Mouse (Mus musculus) hindbrain, postnatal 0 days (tissue): ENCODE results near the gene Nckap1. TPM values are rescaled to one million over a fixed set of nuclear protein-coding genes. Genes with fewer than 3 reads are reported as not detected.

Source experiments
- ATAC-seq: fragments of 200-750 bp; cut with Nextera tagmentation; 2 replicates; pipeline ENCODE4 v1.8.0; 2017; ENCODE audit warnings: mild to moderate bottlenecking, moderate TSS enrichment, moderate library complexity
- DNase-seq: peaks from one replicate; pipeline ENCODE4 v3.0.0-alpha.2; 2015; ENCODE audit warnings: low spot score
- H3K27ac ChIP-seq: fragments of 300-500 bp; sonication (generic); 2 replicates; pipeline ENCODE4 v1.5.1; 2014; ENCODE audit warnings: mild to moderate bottlenecking
- H3K27me3 ChIP-seq: fragments of 300-500 bp; sonication (generic); 2 replicates; pipeline ENCODE4 v1.6.1; 2014; ENCODE audit warnings: low read length, mixed read lengths; ENCODE audit not compliant: insufficient read depth
- H3K36me3 ChIP-seq: fragments of 300-500 bp; sonication (generic); 2 replicates; pipeline ENCODE4 v1.6.1; 2014; ENCODE audit warnings: low read length, mixed read lengths; ENCODE audit not compliant: insufficient read depth
- H3K4me1 ChIP-seq: fragments of 300-500 bp; sonication (generic); 2 replicates; pipeline ENCODE4 v1.6.1; 2014; ENCODE audit warnings: antibody characterized with exemption, low read length, mixed read lengths; ENCODE audit not compliant: insufficient read depth
- H3K4me2 ChIP-seq: fragments of 300-500 bp; sonication (generic); 2 replicates; pipeline ENCODE4 v1.6.1; 2014; ENCODE audit warnings: low read depth, mild to moderate bottlenecking, low read length, moderate library complexity, mixed read lengths
- H3K4me3 ChIP-seq: fragments of 300-500 bp; sonication (generic); 2 replicates; pipeline ENCODE4 v1.5.1; 2014; ENCODE audit warnings: low read length
- H3K9ac ChIP-seq: fragments of 300-500 bp; sonication (generic); replicated peaks from 2 replicates; pipeline ENCODE4 v1.6.1; 2014; ENCODE audit warnings: mild to moderate bottlenecking, low read length, moderate library complexity, mixed read lengths
- H3K9me3 ChIP-seq: fragments of 300-500 bp; sonication (generic); 2 replicates; pipeline ENCODE4 v1.6.1; 2016; ENCODE audit warnings: low read length, mixed read lengths
- CTCF ChIP-seq: IDR thresholded peaks from 2 replicates; pipeline ENCODE4 v1.5.1; 2016; ENCODE audit warnings: antibody characterized with exemption, control low read depth, low read depth
- WGBS: fragments of 180-500 bp; shearing (Covaris S2); extraction: QIAGEN DNeasy Blood & Tissue Kit; methylation state at CpG from one replicate; pipeline ENCODE4 v1.1.7; 2014; 5-methylcytosine and 5-hydroxymethylcytosine counted together
- polyA plus RNA-seq: library from polyadenylated mRNA; unstranded; fragments of >200 nt; fragmentation: Nextera tagmentation; extraction: Ambion mirVana; gene quantifications from 2 replicates; pipeline ENCODE4 v1.2.1, GENCODE M21; 2015
- total RNA-seq: library from RNA; depleted of rRNA; stranded (reverse); fragments of >200 nt; gene quantifications from 2 replicates; pipeline ENCODE4 v1.2.3, GENCODE M21; 2014

Gene Nckap1
- total and polyA plus RNA-seq, 2 experiments from 2014 or later = 81.9 to 119 TPM

DNA sequence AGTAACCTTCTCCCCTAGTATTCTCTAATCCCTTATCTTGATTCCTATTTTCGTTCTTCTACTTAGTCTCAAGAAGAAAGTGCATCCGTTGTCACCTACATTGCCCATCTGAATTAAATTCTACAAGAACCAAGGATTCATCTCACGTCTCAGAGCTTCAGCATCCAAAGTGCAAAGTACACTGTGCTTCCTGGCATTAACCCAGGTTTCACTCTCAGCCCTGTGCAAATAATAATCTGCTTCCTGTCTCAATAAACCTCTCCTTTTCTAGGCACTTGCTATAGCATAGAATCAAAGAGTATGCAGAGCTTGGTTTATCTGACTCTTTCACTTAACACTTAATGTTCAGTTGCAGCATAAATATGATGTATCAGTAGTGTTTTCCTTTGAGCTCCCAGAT, 19.7 kb downstream of the Nckap1 start:
- Histone ChIP-seq H3K9ac (no peak overlapping the region), H3K4me1 (no peaks in the 10 kb centered on the region), H3K27ac (no peak overlapping the region), H3K9me3 (no peaks in the 10 kb centered on the region), H3K27me3 (no peaks in the 10 kb centered on the region), H3K36me3 (0 out of 2 replicates have a peak, but pooled peaks cover 4% of the 10 kb centered on the region), H3K4me3 (no peak overlapping the region), H3K4me2 (no peak overlapping the region)
- 79% methylated on average over 3 of the region's 3 CpGs for WGBS
- TF ChIP-seq CTCF = no peak
- DNase-seq (no peak), ATAC-seq (no peak)

DNA sequence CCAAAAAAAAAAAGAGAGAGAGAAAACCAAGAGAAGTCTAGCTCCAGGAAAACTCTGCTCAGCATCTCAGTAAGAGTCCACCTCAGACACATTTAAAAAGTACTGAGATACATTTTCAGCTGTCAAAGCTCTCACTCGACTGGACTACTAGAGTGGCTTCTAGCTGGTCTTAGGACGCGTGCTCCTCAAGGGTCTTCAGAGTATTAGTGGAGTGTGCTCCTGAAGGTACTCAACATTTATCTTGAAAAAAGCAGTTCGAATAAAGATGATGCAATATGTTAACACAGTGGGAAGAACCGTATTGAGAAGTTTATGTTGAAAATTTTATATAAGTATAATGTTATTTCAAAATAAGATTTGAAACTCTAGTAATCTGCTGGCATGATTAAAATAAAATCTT, 20.4 kb downstream of the Nckap1 start:
- Histone ChIP-seq H3K9ac (no peak overlapping the region), H3K27ac (no peak overlapping the region), H3K9me3 (no peaks in the 10 kb centered on the region), H3K36me3 (0 out of 2 replicates have a peak, but pooled peaks cover 4% of the 10 kb centered on the region), H3K4me1 (no peaks in the 10 kb centered on the region), H3K4me3 (no peak overlapping the region), H3K27me3 (no peaks in the 10 kb centered on the region), H3K4me2 (no peak overlapping the region)
- TF ChIP-seq CTCF = no peak
- DNase-seq (no peak), ATAC-seq (no peak)
- WGBS = 94% methylated on average over 5 of the region's 5 CpGs

DNA sequence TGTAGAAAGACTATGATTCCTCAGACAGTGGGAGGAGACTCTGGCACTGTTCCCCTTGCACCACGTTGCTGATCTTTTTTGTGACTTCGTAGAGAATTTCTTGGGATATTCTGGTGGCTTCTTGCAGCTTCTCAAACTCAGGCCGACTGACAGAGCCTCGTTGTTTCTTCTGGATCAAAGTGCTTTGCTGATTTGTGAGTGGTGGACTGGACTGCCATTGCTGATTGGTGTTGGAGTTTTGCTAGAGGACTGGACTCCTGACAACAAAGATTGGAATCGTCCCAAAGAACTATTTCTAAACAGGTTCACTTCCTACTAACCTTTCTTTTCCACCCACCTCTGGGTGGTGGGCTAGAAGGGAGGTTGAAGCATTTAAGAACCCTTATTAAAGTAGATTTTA, 21.5 kb downstream of the Nckap1 start:
- H3K9ac ChIP-seq = no peak overlapping the region
- H3K4me2 ChIP-seq = no peak overlapping the region
- 0 out of 2 replicates have a peak, but pooled peaks cover 4% of the 10 kb centered on the region for H3K36me3 ChIP-seq
- H3K27ac ChIP-seq = no peak overlapping the region
- 83% methylated on average over 5 of the region's 5 CpGs for WGBS
- H3K9me3 ChIP-seq = no peaks in the 10 kb centered on the region
- no peak for TF ChIP-seq CTCF
- no peaks in the 10 kb centered on the region for H3K4me1 ChIP-seq
- H3K27me3 ChIP-seq = no peaks in the 10 kb centered on the region
- ATAC-seq (no peak), DNase-seq (no peak)
- H3K4me3 ChIP-seq = no peak overlapping the region

DNA sequence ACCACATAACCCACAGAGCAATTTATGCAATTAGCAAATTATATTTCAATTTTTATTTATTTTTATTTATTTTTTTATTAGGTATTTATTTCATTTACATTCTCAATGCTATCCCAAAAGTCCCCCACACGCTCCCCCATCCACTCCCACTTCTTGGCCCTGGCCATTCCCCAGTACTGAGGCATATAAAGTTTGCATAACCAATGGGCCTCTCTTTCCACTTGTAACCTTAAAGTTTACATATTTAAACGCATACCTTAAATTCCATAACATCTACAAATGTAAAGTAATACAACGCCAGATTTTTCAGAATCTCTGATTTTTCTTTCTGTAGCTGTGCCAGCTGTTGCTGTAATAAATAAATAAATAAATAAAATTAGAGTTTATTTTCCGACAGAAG, 26.7 kb downstream of the Nckap1 start:
- ATAC-seq (no peak), DNase-seq (no peak)
- Histone ChIP-seq H3K27me3 (no peaks in the 10 kb centered on the region), H3K9ac (no peak overlapping the region), H3K4me2 (no peak overlapping the region), H3K4me3 (no peak overlapping the region), H3K4me1 (no peaks in the 10 kb centered on the region), H3K27ac (no peak overlapping the region), H3K36me3 (peaks cover 34% of the 10 kb centered on the region), H3K9me3 (no peaks in the 10 kb centered on the region)
- WGBS = 92% methylated on average over 4 of the region's 4 CpGs
- no peak for TF ChIP-seq CTCF

DNA sequence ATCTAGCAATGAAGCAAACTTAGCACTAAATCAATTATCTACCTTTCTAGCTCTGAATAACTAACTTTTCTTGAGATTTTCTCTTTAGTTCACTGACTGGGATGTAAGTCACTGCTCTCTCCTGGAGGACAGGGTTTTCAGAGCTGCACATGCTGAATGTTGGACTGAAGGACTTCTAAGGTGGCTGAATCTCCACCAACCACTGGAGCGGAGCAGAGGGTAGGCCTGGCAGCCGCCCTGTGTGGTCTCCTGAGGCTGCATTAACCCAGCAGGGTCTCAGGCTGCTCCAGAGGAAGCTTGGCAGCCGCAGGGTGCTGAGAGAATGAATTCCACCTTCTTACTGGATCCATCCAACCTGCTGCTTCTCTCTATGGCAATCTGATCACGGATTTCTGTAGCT, 31.5 kb downstream of the Nckap1 start:
- H3K4me1 ChIP-seq = no peaks in the 10 kb centered on the region
- H3K27me3 ChIP-seq = no peaks in the 10 kb centered on the region
- no peak for ATAC-seq
- no peak overlapping the region for H3K9ac ChIP-seq
- 83% methylated on average over 4 of the region's 4 CpGs for WGBS
- H3K27ac ChIP-seq = no peak overlapping the region
- H3K4me2 ChIP-seq = no peak overlapping the region
- H3K36me3 ChIP-seq = peaks cover 39% of the 10 kb centered on the region
- no peak overlapping the region for H3K4me3 ChIP-seq
- no peak for DNase-seq
- no peak for TF ChIP-seq CTCF
- no peaks in the 10 kb centered on the region for H3K9me3 ChIP-seq

DNA sequence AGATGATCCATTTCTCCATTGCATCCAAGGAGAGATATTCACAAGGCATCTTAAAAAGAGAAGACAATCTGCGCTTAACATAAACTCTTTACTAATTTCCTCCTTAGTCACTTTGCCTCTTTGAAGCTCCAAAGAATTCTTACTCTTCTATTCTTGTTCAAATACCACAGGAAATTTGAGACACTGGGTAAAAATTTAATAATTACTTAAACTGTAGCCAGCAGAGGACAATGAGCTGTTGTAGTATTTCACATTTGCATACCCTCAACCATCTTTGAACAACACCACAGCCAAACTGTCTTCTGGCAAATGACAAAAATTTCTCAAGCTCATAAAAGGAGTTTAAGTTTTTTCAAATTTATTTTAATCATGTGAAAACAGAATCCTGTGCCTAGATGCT, 33.3 kb downstream of the Nckap1 start:
- Histone ChIP-seq H3K27me3 (no peaks in the 10 kb centered on the region), H3K9ac (no peak overlapping the region), H3K4me3 (no peak overlapping the region), H3K36me3 (peaks cover 47% of the 10 kb centered on the region), H3K4me2 (no peak overlapping the region), H3K4me1 (no peaks in the 10 kb centered on the region), H3K9me3 (no peaks in the 10 kb centered on the region), H3K27ac (no peak overlapping the region)
- no peak for TF ChIP-seq CTCF
- 97% methylated on average over 1 of the region's 1 CpGs for WGBS
- DNase-seq (no peak), ATAC-seq (no peak)

DNA sequence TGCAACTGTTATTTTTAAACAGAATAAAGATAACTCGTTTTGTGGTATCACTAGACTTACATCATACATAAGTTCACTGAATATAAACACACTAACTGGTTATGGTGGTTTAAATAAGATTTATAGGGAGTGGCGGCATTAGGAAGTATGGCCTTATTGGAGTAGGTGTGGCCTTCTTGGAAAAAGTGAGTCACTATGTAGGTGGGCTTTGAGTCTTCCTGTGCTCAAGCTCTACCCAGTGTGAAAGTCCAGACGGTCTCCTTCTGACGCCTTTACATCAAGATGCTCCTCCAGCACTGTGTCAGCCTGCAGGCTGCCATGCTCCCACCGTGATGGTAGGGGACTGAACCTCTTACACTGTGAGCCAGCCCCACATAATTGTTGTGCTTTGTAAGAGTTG, 38.4 kb downstream of the Nckap1 start:
- no peak for DNase-seq
- Histone ChIP-seq H3K9me3 (no peaks in the 10 kb centered on the region), H3K9ac (no peak overlapping the region), H3K4me1 (no peaks in the 10 kb centered on the region), H3K27ac (no peak overlapping the region), H3K4me2 (no peak overlapping the region), H3K27me3 (no peaks in the 10 kb centered on the region), H3K36me3 (peaks cover 44% of the 10 kb centered on the region), H3K4me3 (no peak overlapping the region)
- no peak for TF ChIP-seq CTCF
- 88% methylated on average over 5 of the region's 5 CpGs for WGBS
- ATAC-seq = no peak
